Mouse (Mus musculus) neural tube, embryonic 11.5 days (tissue): ENCODE data around the gene Peli2. TPM values are rescaled to one million over a fixed set of nuclear protein-coding genes. Genes with fewer than 3 reads are reported as not detected.

ENCODE experiments used
- ATAC-seq: fragments of 200-750 bp; cut with Nextera tagmentation; 2 replicates; pipeline ENCODE4 v1.8.0; 2017; ENCODE audit warnings: moderate number of reproducible peaks, mild to moderate bottlenecking, moderate TSS enrichment, moderate library complexity; ENCODE audit not compliant: insufficient read depth, low FRiP score, low TSS enrichment
- DNase-seq: peaks from one replicate; pipeline ENCODE4 v3.0.0-alpha.2; 2015; ENCODE audit warnings: low spot score
- H3K27ac ChIP-seq: fragments of 300-500 bp; sonication (generic); 2 replicates; pipeline ENCODE4 v1.5.1; 2014; ENCODE audit warnings: low read depth, mild to moderate bottlenecking, low read length
- H3K27me3 ChIP-seq: fragments of 300-500 bp; sonication (generic); 2 replicates; pipeline ENCODE4 v1.6.1; 2014; ENCODE audit warnings: mild to moderate bottlenecking, low read length, mixed read lengths; ENCODE audit not compliant: control insufficient read depth, insufficient read depth
- H3K36me3 ChIP-seq: fragments of 300-500 bp; sonication (generic); 2 replicates; pipeline ENCODE4 v1.6.1; 2014; ENCODE audit warnings: mild to moderate bottlenecking, low read length, moderate library complexity, mixed read lengths; ENCODE audit not compliant: control insufficient read depth, insufficient read depth
- H3K4me1 ChIP-seq: fragments of 300-500 bp; sonication (generic); 2 replicates; pipeline ENCODE4 v1.6.1; 2014; ENCODE audit warnings: low read length, mixed read lengths; ENCODE audit not compliant: control insufficient read depth, insufficient read depth
- H3K4me2 ChIP-seq: fragments of 300-500 bp; sonication (generic); 2 replicates; pipeline ENCODE4 v1.6.1; 2014; ENCODE audit warnings: low read depth, mild to moderate bottlenecking, moderate library complexity
- H3K4me3 ChIP-seq: fragments of 300-500 bp; sonication (generic); 2 replicates; pipeline ENCODE4 v1.5.1; 2014; ENCODE audit warnings: low read depth, low read length
- H3K9ac ChIP-seq: fragments of 300-500 bp; sonication (generic); 2 replicates; pipeline ENCODE4 v1.6.1; 2014; ENCODE audit warnings: mild to moderate bottlenecking, low read length
- H3K9me3 ChIP-seq: fragments of 300-500 bp; sonication (generic); 2 replicates; pipeline ENCODE4 v1.6.1; 2016; ENCODE audit warnings: low read length; ENCODE audit not compliant: control insufficient read depth
- WGBS: fragments of 180-500 bp; shearing (Covaris S2); extraction: QIAGEN DNeasy Blood & Tissue Kit; methylation state at CpG from one replicate; pipeline ENCODE4 v1.1.7; 2014; 5-methylcytosine and 5-hydroxymethylcytosine counted together
- polyA plus RNA-seq: library from polyadenylated mRNA; unstranded; fragments of >200 nt; fragmentation: Nextera tagmentation; extraction: Ambion mirVana; gene quantifications from 2 replicates; pipeline ENCODE4 v1.2.1, GENCODE M21; 2014

The Peli2 gene
- polyA plus RNA-seq, 1 experiment from 2014 or later = 18.7 TPM

- DNase-seq (no peak), ATAC-seq (no peak)
- Histone ChIP-seq H3K4me1 (no peaks in the 10 kb centered on the region), H3K4me2 (no peak overlapping the region), H3K4me3 (no peak overlapping the region), H3K27me3 (no peaks in the 10 kb centered on the region), H3K9me3 (no peaks in the 10 kb centered on the region), H3K27ac (no peak overlapping the region), H3K9ac (no peak overlapping the region), H3K36me3 (no peaks in the 10 kb centered on the region)
- WGBS = 60% methylated on average over 3 of the region's 3 CpGs
Observed at GRCm38 (mm10) chr14:48313234-48313633, 192.6 kb downstream of the Peli2 start.

- H3K9me3 ChIP-seq = no peaks in the 10 kb centered on the region
- WGBS = 73% methylated on average over 8 of the region's 8 CpGs
- no peak overlapping the region for H3K4me2 ChIP-seq
- no peaks in the 10 kb centered on the region for H3K36me3 ChIP-seq
- DNase-seq (no peak), ATAC-seq (no peak)
- H3K4me3 ChIP-seq = no peak overlapping the region
- H3K9ac ChIP-seq = no peak overlapping the region
- H3K4me1 ChIP-seq = no peaks in the 10 kb centered on the region
- H3K27me3 ChIP-seq = no peaks in the 10 kb centered on the region
- H3K27ac ChIP-seq = no peak overlapping the region
Observed at GRCm38 (mm10) chr14:48316396-48316795, 195.8 kb downstream of the Peli2 start.

- Histone ChIP-seq H3K36me3 (no peaks in the 10 kb centered on the region), H3K4me2 (no peak overlapping the region), H3K27ac (no peak overlapping the region), H3K9me3 (no peaks in the 10 kb centered on the region), H3K4me3 (no peak overlapping the region), H3K9ac (no peak overlapping the region), H3K27me3 (no peaks in the 10 kb centered on the region), H3K4me1 (no peaks in the 10 kb centered on the region)
- ATAC-seq = no peak
- DNase-seq = no peak
- WGBS = 75% methylated on average over 18 of the region's 18 CpGs
Observed at GRCm38 (mm10) chr14:48323771-48324459, 203.3 kb downstream of the Peli2 start.

GRCm38 (mm10) chr14:48324460-48324850 is 203.8 kb downstream of the Peli2 start:
- no peak overlapping the region for H3K4me2 ChIP-seq
- no peak overlapping the region for H3K9ac ChIP-seq
- no peaks in the 10 kb centered on the region for H3K27me3 ChIP-seq
- no peak overlapping the region for H3K4me3 ChIP-seq
- 86% methylated on average over 4 of the region's 4 CpGs for WGBS
- no peaks in the 10 kb centered on the region for H3K36me3 ChIP-seq
- DNase-seq (no peak), ATAC-seq (no peak)
- H3K9me3 ChIP-seq = no peaks in the 10 kb centered on the region
- H3K27ac ChIP-seq = no peak overlapping the region
- no peaks in the 10 kb centered on the region for H3K4me1 ChIP-seq

- WGBS = 71% methylated on average over 3 of the region's 3 CpGs
- H3K36me3 ChIP-seq = no peaks in the 10 kb centered on the region
Observed at GRCm38 (mm10) chr14:48327746-48328145, 207.1 kb downstream of the Peli2 start.

GRCm38 (mm10) chr14:48329716-48330365 is 209.2 kb downstream of the Peli2 start:
- H3K27ac ChIP-seq = no peak overlapping the region
- no peaks in the 10 kb centered on the region for H3K36me3 ChIP-seq
- no peak overlapping the region for H3K9ac ChIP-seq
- H3K4me1 ChIP-seq = peaks cover 5% of the 10 kb centered on the region; the same call in 1 of the 2 replicates
- WGBS = 89% methylated on average over 12 of the region's 12 CpGs
- no peak overlapping the region for H3K4me3 ChIP-seq
- no peaks in the 10 kb centered on the region for H3K9me3 ChIP-seq
- no peaks in the 10 kb centered on the region for H3K27me3 ChIP-seq
- DNase-seq (no peak), ATAC-seq (no peak)
- no peak overlapping the region for H3K4me2 ChIP-seq

More at GRCm38 (mm10) chr14:48327746-48328145, 207.1 kb downstream of the Peli2 start:
- Histone ChIP-seq H3K9me3 (no peaks in the 10 kb centered on the region), H3K27ac (no peak overlapping the region), H3K4me2 (no peak overlapping the region), H3K4me3 (no peak overlapping the region), H3K9ac (no peak overlapping the region), H3K27me3 (no peaks in the 10 kb centered on the region), H3K4me1 (no peaks in the 10 kb centered on the region; the same call in 1 of the 2 replicates)
- DNase-seq (no peak), ATAC-seq (no peak)
